Mouse (Mus musculus) gastrocnemius, postnatal 25 days (tissue): Measurements from ENCODE around the gene Tbc1d2. TPM values are rescaled to one million over a fixed set of nuclear protein-coding genes. Genes with fewer than 3 reads are reported as not detected.
A peak's percentile ranks its signal among the peaks of the same experiment; 100 is the strongest.

Source experiments
- DNase-seq: peaks from one replicate; pipeline ENCODE4 v3.0.0; 2022
- long read RNA-seq, 2 experiments: library from polyadenylated mRNA; stranded (forward); transcript quantifications; one replicate each; pipeline ENCODE4 v2.0.0; 2021
- total RNA-seq, 2 experiments: library from RNA; stranded (reverse); gene quantifications; 1 replicate in 1 of 2; 2 replicates in 1 of 2; pipeline ENCODE4 v1.2.3; 2021

Gene Tbc1d2
- under 1 TPM; 0.64 to 0.78 TPM for total RNA-seq
- long read RNA-seq, experiment 1, partial matches to known transcripts, result 0 of 1 reads
- long read RNA-seq, experiment 1, other reads (novel, unspliced or antisense), result 1 of 1 reads
- long read RNA-seq, experiment 2, partial matches to known transcripts, result 1 of 1 reads
- long read RNA-seq, experiment 2, other reads (novel, unspliced or antisense), result 0 of 1 reads

- peak; percentile 92 for DNase-seq
These were observed at the start of gene Tbc1d2 for GRCm38 (mm10) chr4:46650086-46650753. Tbc1d2 (minus strand) TSS chr4:46650209.

GRCm38 (mm10) chr4:46696467-46696866 is 46.5 kb upstream of the Tbc1d2 start:
- no peak for DNase-seq

- DNase-seq, result no peak
These were observed 40.6 kb upstream of the Tbc1d2 start for GRCm38 (mm10) chr4:46690565-46690964.

GRCm38 (mm10) chr4:46690023-46690420 is 40.0 kb upstream of the Tbc1d2 start:
- DNase-seq, result no peak

GRCm38 (mm10) chr4:46689397-46690022 is 39.5 kb upstream of the Tbc1d2 start:
- peak; percentile 18 for DNase-seq

GRCm38 (mm10) chr4:46688213-46688832 is 38.3 kb upstream of the Tbc1d2 start:
- DNase-seq, result no peak

- no peak for DNase-seq
These were observed 34.2 kb upstream of the Tbc1d2 start for GRCm38 (mm10) chr4:46684160-46684559.

GRCm38 (mm10) chr4:46676646-46677045 is 26.6 kb upstream of the Tbc1d2 start:
- no peak for DNase-seq

GRCm38 (mm10) chr4:46675992-46676391 is 26.0 kb upstream of the Tbc1d2 start:
- DNase-seq, result no peak

- DNase-seq, result no peak
These were observed 25.3 kb upstream of the Tbc1d2 start for GRCm38 (mm10) chr4:46675272-46675785.

GRCm38 (mm10) chr4:46668620-46669019 is 18.6 kb upstream of the Tbc1d2 start:
- DNase-seq, result no peak

- no peak for DNase-seq
These were observed 16.4 kb upstream of the Tbc1d2 start for GRCm38 (mm10) chr4:46666420-46666819.

GRCm38 (mm10) chr4:46665371-46665774 is 15.4 kb upstream of the Tbc1d2 start:
- DNase-seq, result no peak

GRCm38 (mm10) chr4:46664123-46665009 is 14.4 kb upstream of the Tbc1d2 start:
- DNase-seq, result peak; percentile 61

- DNase-seq, result no peak
These were observed 11.4 kb upstream of the Tbc1d2 start for GRCm38 (mm10) chr4:46661433-46661832.

- no peak for DNase-seq
These were observed 8.9 kb upstream of the Tbc1d2 start for GRCm38 (mm10) chr4:46658946-46659345.

- DNase-seq, result no peak
These were observed 7.1 kb upstream of the Tbc1d2 start for GRCm38 (mm10) chr4:46657116-46657515.

- DNase-seq, result no peak
These were observed 5.9 kb upstream of the Tbc1d2 start for GRCm38 (mm10) chr4:46655956-46656355.

- DNase-seq, result no peak
These were observed 5.3 kb upstream of the Tbc1d2 start for GRCm38 (mm10) chr4:46655298-46655697.

- DNase-seq, result no peak
These were observed 848 bp downstream of the Tbc1d2 start for GRCm38 (mm10) chr4:46649161-46649560.

- no peak for DNase-seq
These were observed 6.3 kb downstream of the Tbc1d2 start for GRCm38 (mm10) chr4:46643676-46644112.
